Mouse (Mus musculus): ENCODE measurements around the gene Cbr2. TPM values are rescaled to one million over a fixed set of nuclear protein-coding genes. Genes with fewer than 3 reads are reported as not detected.

Cbr2 gene
- polyA plus RNA-seq, 2 experiments from 2014 or later, result not detected

Other genes with a start within 250 kb of the Cbr2 start
- 10 to 100 TPM; 67.0 to 68.0 TPM for gene Mrpl12, start 247.5 kb downstream of the Cbr2 start, polyA plus RNA-seq (2017; shearing (Covaris generic))
- gene Slc25a10, start 240.3 kb downstream of the Cbr2 start, polyA plus RNA-seq (2017; shearing (Covaris generic)), result 10 to 100 TPM; 11.0 to 14.3 TPM
- not detected for gene Gcgr, start 201.4 kb downstream of the Cbr2 start, polyA plus RNA-seq (2017; shearing (Covaris generic))
- 100 to 1,000 TPM; 114 to 126 TPM for gene Mcrip1, start 182.4 kb downstream of the Cbr2 start, polyA plus RNA-seq (2017; shearing (Covaris generic))
- not detected for gene Ppp1r27, start 181.0 kb downstream of the Cbr2 start, polyA plus RNA-seq (2017; shearing (Covaris generic))
- gene P4hb, start 158.9 kb downstream of the Cbr2 start, polyA plus RNA-seq (2017; shearing (Covaris generic)), result 100 to 1,000 TPM; 162 to 169 TPM
- gene Arhgdia, start 150.5 kb downstream of the Cbr2 start, polyA plus RNA-seq (2017; shearing (Covaris generic)), result 100 to 1,000 TPM; 554 to 866 TPM
- gene Alyref, start 133.7 kb downstream of the Cbr2 start, polyA plus RNA-seq (2017; shearing (Covaris generic)), result 10 to 100 TPM in 1 of 2 experiments, 1 to 10 TPM in 1; 8.5 to 42.6 TPM
- 100 to 1,000 TPM; 122 to 134 TPM for gene Anapc11, start 133.7 kb downstream of the Cbr2 start, polyA plus RNA-seq (2017; shearing (Covaris generic))
- gene Npb, start 123.6 kb downstream of the Cbr2 start, polyA plus RNA-seq (2017; shearing (Covaris generic)), result not detected
- 100 to 1,000 TPM; 101 to 179 TPM for gene Pcyt2, start 114.2 kb downstream of the Cbr2 start, polyA plus RNA-seq (2017; shearing (Covaris generic))
- 10 to 100 TPM; 66.4 to 66.7 TPM for gene Sirt7, start 106.9 kb downstream of the Cbr2 start, polyA plus RNA-seq (2017; shearing (Covaris generic))
- 10 to 100 TPM; 11.3 to 16.0 TPM for gene Mafg, start 98.5 kb downstream of the Cbr2 start, polyA plus RNA-seq (2017; shearing (Covaris generic))
- 1 to 10 TPM; 1.5 to 1.8 TPM for gene Pycr1, start 88.3 kb downstream of the Cbr2 start, polyA plus RNA-seq (2017; shearing (Covaris generic))
- gene Myadml2, start 84.0 kb downstream of the Cbr2 start, polyA plus RNA-seq (2017; shearing (Covaris generic)), result not detected
- not detected for gene Notum, start 70.9 kb downstream of the Cbr2 start, polyA plus RNA-seq (2017; shearing (Covaris generic))
- 100 to 1,000 TPM in 1 of 2 experiments, 10 to 100 TPM in 1; 82.3 to 134 TPM for gene Aspscr1, start 59.1 kb downstream of the Cbr2 start, polyA plus RNA-seq (2017; shearing (Covaris generic))
- gene Cenpx, start 18.4 kb downstream of the Cbr2 start, polyA plus RNA-seq (2017; shearing (Covaris generic)), result 100 to 1,000 TPM; 152 to 156 TPM
- gene Lrrc45, start 18.2 kb downstream of the Cbr2 start, polyA plus RNA-seq (2017; shearing (Covaris generic)), result 10 to 100 TPM; 26.8 to 34.4 TPM
- not detected for gene Rac3, start 10.6 kb downstream of the Cbr2 start, polyA plus RNA-seq (2017; shearing (Covaris generic))
- gene Dcxr, start 4.8 kb downstream of the Cbr2 start, polyA plus RNA-seq (2017; shearing (Covaris generic)), result 10 to 100 TPM; 15.1 to 17.4 TPM
- 10 to 100 TPM in 1 of 2 experiments, 1 to 10 TPM in 1; 3.6 to 24.6 TPM for gene Hmga1b, start 30.7 kb upstream of the Cbr2 start, polyA plus RNA-seq (2017; shearing (Covaris generic))
- gene Rfng, start 52.1 kb upstream of the Cbr2 start, polyA plus RNA-seq (2017; shearing (Covaris generic)), result 1 to 10 TPM; 2.8 to 4.1 TPM
- 100 to 1,000 TPM; 126 to 160 TPM for gene Gps1, start 52.2 kb upstream of the Cbr2 start, polyA plus RNA-seq (2017; shearing (Covaris generic))
- 10 to 100 TPM; 31.4 to 35.3 TPM for gene Dus1l, start 64.3 kb upstream of the Cbr2 start, polyA plus RNA-seq (2017; shearing (Covaris generic))
- 10 to 100 TPM; 24.1 to 34.8 TPM for gene Fasn, start 92.4 kb upstream of the Cbr2 start, polyA plus RNA-seq (2017; shearing (Covaris generic))
- gene Ccdc57, start 200.8 kb upstream of the Cbr2 start, polyA plus RNA-seq (2017; shearing (Covaris generic)), result 1 to 10 TPM in 1 of 2 experiments, under 1 TPM in 1; 0.12 to 1.1 TPM
- 1 to 10 TPM; 3.5 to 5.3 TPM for gene Slc16a3, start 216.4 kb upstream of the Cbr2 start, polyA plus RNA-seq (2017; shearing (Covaris generic))

All from CD4-positive, CD25-positive, alpha-beta regulatory T cell, adult 4 months (primary cell).